Mouse (Mus musculus): ENCODE data around the gene Gm2163. TPM values are rescaled to one million over a fixed set of nuclear protein-coding genes. Genes with fewer than 3 reads are reported as not detected.
"Not testable (repeated sequence)": the region's sequence is repeated elsewhere in the genome, so short reads cannot be mapped to it uniquely, and the experiment has no call there.

Gm2163 gene
- 0.39 and 0.74 TPM in 2 replicates for total RNA-seq (2015)
- total RNA-seq (2017), result 0.08 and 0.10 TPM in 2 replicates

DNA sequence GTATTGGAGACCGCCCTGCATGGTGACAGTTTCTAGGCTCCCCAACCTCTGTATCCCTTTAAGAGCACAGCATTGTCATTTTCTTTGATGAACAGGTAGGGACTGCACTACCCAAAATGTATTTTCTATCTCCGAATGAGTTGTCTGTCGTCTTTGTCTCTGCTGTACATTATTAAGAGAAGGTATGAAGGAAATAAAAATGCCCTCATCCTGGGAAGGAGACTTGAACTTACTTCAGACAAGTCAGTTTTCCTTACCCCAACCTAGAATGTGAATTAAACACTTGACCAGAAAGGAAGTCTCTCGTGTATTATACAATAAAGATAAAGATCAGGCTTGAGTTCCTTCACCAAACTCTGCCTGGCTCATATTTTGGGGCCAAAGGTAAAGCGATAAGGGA lies at the start of gene Gm2163:
Gene Gm2163, plus strand, starts transcription at position 301 of the 400 bp plus-strand sequence.
- ATAC-seq (replicated peaks; ENCODE audit: poor library complexity), result not testable (repeated sequence)

DNA sequence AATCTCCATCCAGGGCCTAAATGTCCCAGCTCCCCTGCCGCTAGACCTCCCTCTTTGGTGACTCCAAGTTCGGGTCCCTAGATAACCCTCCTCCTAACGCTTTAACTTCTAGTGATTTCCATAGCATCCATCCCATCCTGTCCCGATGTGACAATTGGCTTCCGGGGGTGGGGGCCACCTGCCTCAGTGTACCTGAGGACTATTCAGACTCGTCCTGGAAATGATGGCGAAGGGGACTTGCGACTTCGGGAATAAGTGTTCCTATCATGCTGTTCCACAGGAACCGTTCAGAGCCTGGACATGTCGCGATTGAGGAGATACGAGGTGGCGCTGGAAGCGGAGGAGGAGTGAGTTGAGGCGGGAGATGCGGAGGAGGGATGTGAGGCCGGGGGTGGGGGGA lies 27.5 kb upstream of the Gm2163 start, which contains the start of gene Gm21586:
Gene Gm21586, plus strand, starts transcription at position 301 of the 400 bp plus-strand sequence.
- not testable (repeated sequence) for ATAC-seq (replicated peaks; ENCODE audit: poor library complexity)

DNA sequence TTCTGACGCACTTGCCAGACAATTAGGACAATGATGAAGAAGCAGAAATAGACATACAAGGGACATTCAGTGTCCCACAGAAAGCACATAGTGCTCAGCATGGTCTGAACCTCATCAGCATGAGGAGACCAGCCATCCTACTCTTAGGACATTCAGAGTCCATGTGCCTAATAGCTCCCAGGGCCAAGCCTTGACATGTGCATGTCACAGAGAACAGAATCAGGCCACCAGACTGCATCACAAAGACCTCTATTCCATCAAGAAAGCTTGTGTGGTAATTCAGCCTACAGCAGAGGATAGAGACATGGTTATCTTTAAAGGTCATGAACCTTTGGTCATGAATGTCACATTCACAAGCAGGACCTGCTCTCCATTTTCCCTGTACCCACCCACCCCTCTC lies 61.5 kb downstream of the Gm2163 start, which contains the start of gene Fam205a2:
Gene Fam205a2, minus strand, starts transcription at position 101 of the 400 bp plus-strand sequence.
- not testable (repeated sequence) for ATAC-seq (replicated peaks; ENCODE audit: poor library complexity)

DNA sequence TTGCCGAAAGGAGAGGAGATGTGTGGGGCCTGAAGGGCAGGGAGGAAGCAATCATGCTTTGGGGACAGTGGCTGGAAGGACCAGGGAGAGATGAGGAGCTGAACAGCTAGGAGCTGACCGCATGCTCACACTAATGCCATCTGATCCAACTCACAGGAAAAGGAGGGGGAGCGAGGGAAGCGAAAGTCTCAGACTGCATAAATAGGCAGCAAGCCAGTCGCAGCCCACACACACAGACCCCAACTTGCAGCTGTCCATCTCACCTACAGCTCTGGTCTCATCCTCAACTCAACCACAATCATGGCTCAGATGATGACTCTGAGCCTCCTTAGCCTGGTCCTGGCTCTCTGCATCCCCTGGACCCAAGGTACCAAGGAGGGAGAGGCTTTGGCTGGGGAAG lies 145.3 kb downstream of the Gm2163 start, which contains the start of gene Gm10591:
Gene Gm10591, plus strand, starts transcription at position 301 of the 400 bp plus-strand sequence.
- ATAC-seq (replicated peaks; ENCODE audit: poor library complexity), result not testable (repeated sequence)

DNA sequence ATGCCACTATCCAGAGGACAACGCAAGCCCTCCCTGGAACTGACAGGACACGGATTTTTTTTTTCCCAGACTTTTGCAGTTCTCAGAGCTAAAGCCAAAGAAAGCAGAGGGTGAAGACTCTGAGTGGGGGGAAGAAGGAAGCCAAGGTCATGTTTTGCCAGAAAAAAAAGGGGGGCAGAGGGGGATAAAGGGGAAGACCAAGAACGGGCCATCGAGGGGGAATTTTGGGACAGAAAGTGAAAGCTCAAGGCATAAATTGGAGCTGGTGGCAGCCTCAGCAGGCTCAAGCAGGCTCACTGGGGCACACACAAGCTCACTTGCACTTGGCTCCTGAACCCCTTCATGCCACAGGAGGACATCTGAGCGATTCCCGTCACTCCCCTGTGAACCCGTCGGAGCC lies 162.9 kb downstream of the Gm2163 start, which contains the start of gene Gm2564:
Gene Gm2564, plus strand, starts transcription at position 301 of the 400 bp plus-strand sequence.
- ATAC-seq (replicated peaks; ENCODE audit: poor library complexity), result not testable (repeated sequence)

Other genes with a start within 250 kb of the Gm2163 start
- not detected in 2 replicates for gene Gm10600, start 226.1 kb upstream of the Gm2163 start, total RNA-seq (2015)
- gene Gm10600, start 226.1 kb upstream of the Gm2163 start, total RNA-seq (2017), result not detected in 2 replicates
- not detected in 2 replicates for gene Ccl21b, start 211.0 kb upstream of the Gm2163 start, total RNA-seq (2015)
- gene Ccl21b, start 211.0 kb upstream of the Gm2163 start, total RNA-seq (2017), result not detected in 2 replicates
- gene Gm21953, start 172.5 kb upstream of the Gm2163 start, total RNA-seq (2015), result not detected in 2 replicates
- 1.8 TPM in 1 of 2 replicates, not detected in the other for gene Gm21953, start 172.5 kb upstream of the Gm2163 start, total RNA-seq (2017)
- gene Fam205a3, start 148.4 kb upstream of the Gm2163 start, total RNA-seq (2015), result 0.10 TPM in 1 of 2 replicates, not detected in the other
- gene Fam205a3, start 148.4 kb upstream of the Gm2163 start, total RNA-seq (2017), result 0.07 TPM in 1 of 2 replicates, not detected in the other
- gene Gm21586, start 27.4 kb upstream of the Gm2163 start, total RNA-seq (2015), result not detected in 2 replicates
- gene Gm21586, start 27.4 kb upstream of the Gm2163 start, total RNA-seq (2017), result 1.8 TPM in 1 of 2 replicates, not detected in the other
- gene Fam205a2, start 61.4 kb downstream of the Gm2163 start, total RNA-seq (2015), result 0.10 TPM in 1 of 2 replicates, not detected in the other
- 0.07 TPM in 1 of 2 replicates, not detected in the other for gene Fam205a2, start 61.4 kb downstream of the Gm2163 start, total RNA-seq (2017)
- gene Gm10591, start 145.4 kb downstream of the Gm2163 start, total RNA-seq (2015), result not detected in 2 replicates
- gene Gm10591, start 145.4 kb downstream of the Gm2163 start, total RNA-seq (2017), result not detected in 2 replicates
- 0.37 and 1.0 TPM in 2 replicates for gene Gm2564, start 163.0 kb downstream of the Gm2163 start, total RNA-seq (2015)
- gene Gm2564, start 163.0 kb downstream of the Gm2163 start, total RNA-seq (2017), result not detected in 2 replicates
- gene Ccl27b, start 188.5 kb downstream of the Gm2163 start, total RNA-seq (2015), result not detected in 2 replicates
- not detected in 2 replicates for gene Ccl27b, start 188.5 kb downstream of the Gm2163 start, total RNA-seq (2017)
- not detected in 2 replicates for gene Il11ra2, start 195.1 kb downstream of the Gm2163 start, total RNA-seq (2015)
- gene Il11ra2, start 195.1 kb downstream of the Gm2163 start, total RNA-seq (2017), result not detected in 2 replicates